Mouse (Mus musculus): ENCODE data around the gene Ung.
A peak's percentile ranks its signal among the peaks of the same experiment; 100 is the strongest.

Gene Ung

DNA sequence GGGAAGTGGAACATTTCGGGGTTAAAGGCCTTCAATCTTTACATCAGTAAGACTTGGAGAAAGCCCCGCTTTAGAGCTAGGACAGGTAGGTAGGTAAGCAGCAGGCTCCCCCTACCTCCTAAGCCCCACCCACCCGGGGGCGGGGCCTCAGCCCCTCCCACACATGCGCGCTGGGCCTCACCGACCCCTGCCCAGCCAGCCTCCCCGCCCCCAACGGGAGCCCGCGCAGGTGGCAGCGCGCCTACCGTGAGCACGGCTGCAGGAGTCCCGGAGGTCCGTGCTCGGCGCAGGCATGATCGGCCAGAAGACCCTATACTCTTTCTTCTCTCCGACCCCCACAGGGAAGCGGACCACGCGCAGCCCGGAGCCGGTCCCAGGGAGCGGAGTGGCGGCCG is at the start of gene Ung:
Gene Ung (plus strand): TSS at position 176 of the 395 bp plus-strand sequence.
- peak in 1 of 2 experiments; percentile 75 for DNase-seq (ENCODE audit: low spot score in 2 of 2)

DNA sequence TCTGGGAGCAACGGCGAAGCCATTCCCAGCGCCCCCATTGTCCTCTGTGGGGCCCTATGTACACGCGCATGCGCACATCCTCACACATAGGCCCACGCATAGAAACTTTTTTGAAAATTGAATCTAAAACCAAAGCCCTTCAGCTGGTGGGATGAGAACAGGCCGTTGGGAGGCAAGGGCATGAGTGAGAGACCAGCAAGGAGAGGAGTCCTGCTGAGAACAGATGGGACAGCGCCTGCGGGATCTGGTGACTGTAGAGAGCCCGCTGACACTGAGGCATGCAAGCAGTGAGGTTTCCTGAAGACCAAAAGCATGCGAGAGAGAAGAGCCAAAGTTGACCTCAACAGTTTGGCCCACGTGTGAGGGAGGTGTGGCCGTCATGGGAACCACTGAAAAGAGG is 44.7 kb upstream of the Ung start:
- DNase-seq (ENCODE audit: low spot score in 2 of 2): no peak

DNA sequence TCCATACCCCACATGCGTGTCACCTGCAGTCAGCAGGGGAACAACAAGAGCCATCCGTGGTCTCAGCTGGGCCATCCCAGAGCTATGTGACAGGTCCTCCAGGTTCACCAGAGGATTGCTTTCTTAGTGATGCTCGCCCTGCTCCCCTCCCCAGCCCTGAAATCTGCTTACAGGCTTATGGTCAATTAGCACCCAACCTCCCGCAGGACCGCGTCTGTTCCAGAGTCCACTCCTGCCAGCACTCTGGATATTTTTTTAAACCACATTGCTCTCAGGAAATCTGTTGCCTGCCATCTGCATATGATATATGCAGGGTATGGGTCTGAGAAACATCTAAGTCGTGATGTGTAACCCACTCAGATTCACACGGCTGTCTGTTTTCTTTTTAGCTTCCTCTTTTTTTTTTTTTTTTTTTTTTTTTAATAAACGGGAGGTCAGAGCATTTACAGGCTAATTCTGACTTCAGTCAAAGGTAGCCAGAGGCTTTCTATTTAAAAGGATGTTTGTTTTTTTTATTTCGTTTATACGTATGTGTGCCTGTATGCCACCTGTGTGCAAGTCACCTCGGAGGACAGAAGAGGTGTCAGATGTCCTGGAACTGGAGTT is 42.2 kb upstream of the Ung start:
- no peak for DNase-seq (ENCODE audit: low spot score in 2 of 2)

DNA sequence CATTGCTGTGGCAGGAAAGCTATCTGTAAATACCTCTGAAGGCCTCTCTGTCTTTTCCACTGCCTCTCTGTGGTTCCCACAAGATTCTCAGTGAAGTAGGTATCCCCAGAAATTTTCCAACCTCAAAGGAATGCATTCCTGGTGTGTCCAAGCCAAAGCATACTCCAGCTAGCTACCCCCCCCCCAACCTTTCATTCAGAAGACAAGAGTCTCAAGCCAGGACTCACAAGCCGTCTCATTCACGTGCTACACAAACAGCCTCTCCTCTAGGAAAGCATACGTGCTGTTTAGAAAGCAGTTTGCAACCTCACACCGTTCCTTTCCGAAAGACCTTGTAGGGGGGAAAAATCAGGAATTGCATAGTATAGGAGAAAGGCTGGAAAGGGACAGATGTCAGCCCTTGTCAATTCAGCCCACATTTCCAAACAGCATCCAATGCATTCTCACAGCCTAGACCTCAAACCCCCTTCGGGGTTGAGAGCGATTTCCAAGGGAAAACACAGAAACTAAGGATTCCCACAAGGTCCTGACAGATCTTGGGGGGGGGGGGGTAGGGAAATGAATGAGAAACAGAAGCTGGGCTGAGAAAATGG is 39.7 kb upstream of the Ung start:
- no peak for DNase-seq (ENCODE audit: low spot score in 2 of 2)

DNA sequence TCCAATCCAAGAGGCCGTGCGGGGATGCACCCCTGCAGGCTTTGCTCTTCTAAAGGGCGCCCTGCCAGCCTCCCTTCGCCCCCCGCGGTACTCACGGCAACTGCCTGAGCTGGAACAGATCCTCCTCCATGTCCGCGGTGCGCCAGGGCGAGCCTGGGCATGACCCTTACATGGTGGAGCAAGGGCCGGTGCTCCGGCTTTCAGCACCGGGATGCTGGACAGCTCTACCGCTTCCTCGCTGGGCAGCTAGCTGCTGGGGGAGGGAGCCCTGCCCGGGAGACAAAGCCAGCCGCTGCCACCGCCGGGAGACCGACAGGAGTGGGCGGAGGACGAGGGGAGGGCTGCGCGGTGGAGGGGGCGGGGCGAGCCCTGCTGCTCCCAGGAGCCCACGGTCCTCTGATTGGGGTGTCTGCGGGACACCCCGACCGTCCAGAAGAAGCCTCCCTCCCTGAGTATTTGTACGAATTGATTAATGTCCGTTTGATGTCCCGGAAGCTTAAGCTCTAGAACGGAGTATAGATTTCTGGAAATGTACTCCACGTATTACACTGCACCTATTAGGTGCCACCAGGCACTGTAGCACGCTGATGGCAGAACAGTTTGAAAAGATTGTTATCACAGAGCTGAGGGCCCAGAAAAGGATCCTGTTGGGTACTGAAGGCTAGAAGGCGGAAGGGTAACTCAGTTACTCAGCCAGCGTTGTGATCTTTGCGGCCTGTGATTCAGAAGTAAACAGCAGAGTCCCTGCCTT is 39.0 kb upstream of the Ung start, which contains the start of gene Svop:
Gene Svop (minus strand): TSS at position 514 of the 751 bp plus-strand sequence.
- peak; percentile 17 to 67 for DNase-seq (ENCODE audit: low spot score in 2 of 2)

DNA sequence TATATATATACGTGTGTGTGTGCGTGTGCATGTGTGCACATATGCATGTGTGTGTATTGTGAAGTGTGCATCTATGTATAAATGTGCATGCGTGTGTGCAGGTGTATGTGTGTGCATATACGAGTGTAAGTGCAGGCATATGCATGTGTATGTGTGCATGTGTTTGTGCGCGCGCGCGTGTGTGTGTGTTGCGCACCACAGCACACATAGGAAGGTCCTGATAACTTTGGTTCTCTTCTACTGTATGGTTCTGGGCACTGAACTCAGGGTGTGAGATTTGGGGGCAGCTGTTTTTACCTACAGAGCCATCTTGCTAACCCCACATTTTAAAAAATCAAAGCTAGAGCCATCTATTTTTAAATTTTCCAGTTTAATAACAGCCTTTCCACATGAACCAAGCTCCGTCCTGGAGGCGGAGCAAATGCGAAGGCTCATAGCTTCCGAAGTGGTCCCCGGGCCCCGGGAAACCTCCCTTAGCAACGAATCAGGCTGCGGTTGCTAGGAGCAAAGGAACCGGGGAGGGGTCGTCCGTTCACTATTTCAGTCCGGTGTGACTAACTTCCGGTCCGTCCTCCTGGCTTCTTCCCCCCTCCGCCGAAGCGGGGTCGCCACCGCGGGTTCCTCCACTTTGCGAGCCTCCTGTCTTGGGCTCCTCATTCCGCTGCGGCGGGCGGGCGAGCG is 30.3 kb upstream of the Ung start:
- peak; percentile 80 to 82 for DNase-seq (ENCODE audit: low spot score in 2 of 2)

DNA sequence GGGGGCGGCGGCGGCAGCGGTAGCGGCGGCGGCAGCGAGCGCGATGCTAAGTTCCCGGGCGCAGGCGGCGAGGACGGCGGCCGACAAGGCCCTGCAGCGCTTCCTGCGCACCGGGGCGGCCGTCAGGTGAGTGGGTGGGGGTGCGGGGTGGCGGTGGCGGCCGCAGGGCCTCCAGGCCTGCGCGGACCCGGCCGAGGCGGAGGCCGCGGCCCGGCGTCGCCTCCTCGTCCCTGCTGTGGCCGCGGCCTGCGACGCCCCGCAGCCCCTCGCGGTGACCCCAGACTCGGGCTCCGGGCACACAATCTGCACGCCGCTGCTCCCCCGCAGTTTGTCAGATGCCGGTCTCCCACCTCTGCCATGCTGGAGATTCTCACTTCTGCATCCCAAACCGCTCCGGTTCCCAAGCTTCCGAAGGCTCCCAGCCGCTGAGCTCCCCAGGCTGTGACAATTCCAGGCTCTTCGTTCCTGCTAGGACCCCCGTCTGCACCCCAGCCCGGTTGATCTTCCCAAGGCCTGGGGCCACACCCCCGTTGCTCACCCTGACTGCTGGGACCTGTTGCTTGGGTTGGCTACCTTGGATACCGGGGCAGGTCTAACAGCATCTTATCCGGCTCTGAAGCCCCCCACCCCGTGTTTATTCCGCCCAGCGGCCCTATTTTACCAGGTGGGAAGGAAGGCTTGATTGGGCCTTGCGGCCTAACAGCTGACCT is 29.6 kb upstream of the Ung start:
- DNase-seq (ENCODE audit: low spot score in 2 of 2): peak; percentile 15 to 24

DNA sequence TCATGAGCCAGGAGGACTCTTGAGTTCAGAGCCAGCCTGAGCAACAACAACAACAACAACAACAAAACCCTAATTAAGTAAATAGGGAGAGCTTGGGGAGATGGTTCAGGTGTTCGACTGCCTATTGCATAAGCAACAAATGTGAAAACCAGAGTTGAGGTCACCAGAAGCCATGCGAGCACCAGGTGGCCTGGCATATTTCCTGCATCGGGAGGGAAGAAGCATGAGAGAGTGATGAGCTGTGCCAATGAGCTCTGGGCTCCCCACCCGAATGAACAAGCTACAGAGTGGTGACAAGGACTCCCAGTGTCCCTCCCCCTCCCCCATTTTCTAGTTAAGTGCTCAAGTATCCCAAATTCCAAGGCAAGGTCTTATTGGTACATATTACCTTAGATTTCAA is 28.3 kb upstream of the Ung start:
- DNase-seq (ENCODE audit: low spot score in 2 of 2): no peak

DNA sequence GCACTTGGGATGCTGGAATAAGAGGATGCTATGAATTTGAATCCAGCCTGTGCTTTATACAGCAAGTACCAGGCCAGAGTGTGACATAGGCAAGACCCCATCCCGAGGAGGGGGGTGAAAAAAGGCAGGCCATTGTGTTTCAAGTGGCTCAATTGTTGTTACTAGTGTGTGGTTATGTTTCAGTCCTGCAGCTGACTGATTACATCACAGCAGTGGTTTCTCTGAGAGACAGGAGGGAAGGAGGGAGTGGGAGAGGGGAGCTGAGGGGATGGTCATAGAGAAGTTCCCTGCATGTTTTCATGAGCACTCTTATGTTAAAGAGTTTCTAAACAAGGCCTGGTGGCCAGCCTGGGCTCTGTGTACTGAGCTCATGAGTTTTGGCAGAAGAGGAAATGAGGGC is 27.4 kb upstream of the Ung start:
- no peak for DNase-seq (ENCODE audit: low spot score in 2 of 2)

DNA sequence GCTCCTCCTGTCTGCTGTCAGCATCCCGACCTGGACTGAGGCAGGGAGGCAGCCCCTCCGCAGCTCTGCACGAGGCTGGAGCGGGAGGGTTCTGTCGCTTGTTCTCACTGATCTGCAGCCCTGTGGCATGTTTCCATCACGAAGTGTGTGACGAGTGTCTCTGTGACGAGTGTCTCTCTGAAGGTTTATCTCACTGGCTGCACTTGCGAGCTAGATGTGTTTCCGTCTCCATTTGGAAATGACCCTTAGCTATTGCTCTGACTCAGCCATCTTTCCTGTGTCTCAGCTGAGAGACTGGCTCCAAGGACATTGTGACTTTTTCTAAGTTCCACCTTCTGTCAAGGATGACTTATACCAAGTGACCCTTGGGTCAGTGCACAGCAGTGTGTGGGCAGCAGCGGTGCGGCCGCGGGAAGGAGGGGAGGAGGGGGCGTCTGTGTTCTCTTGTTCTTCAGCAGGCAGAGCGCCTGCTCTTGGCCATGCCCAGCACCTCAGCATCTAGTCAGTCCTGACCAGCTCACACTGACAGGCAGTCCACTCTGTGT is 23.7 kb upstream of the Ung start:
- no peak for DNase-seq (ENCODE audit: low spot score in 2 of 2)

DNA sequence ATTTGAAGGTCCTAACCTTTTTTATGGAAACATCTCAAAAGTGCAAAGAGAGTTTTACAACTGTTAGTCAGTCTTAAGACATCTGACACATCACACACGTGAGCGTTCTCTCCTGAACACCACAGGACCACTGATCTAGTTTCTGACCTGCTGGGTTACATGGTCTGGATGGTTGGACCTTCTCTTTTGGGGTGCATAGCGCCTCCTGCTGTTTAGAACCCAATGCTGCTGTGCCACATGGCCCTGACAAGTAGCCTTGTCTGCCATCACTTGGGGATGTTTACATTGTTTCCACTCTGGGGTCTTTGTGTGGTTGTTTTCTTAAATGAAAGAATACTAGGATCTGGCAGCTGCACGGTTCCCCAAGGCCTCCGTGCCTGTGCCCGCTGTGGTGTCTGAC is 16.9 kb upstream of the Ung start:
- no peak for DNase-seq (ENCODE audit: low spot score in 2 of 2)

DNA sequence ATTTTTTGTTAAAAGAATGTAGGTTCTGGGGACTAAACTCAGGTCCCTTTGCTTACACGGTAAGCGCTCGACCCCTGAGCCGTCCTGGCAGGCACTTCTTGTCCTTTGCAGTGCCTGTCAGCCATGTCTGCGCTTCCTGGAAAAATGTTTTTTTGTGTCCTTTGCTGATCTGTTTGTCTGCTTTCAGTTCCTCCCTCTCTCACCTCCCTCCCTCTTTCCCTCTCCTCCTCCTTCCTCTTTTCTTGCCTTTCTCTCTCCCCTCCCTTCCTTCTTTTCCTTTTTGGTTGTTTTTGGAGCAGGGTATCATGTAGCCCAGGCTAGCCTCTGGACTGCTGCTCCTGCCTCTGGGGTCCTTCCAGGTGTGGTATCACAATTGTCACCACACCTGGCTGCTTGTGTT is 15.2 kb upstream of the Ung start:
- DNase-seq (ENCODE audit: low spot score in 2 of 2): no peak

DNA sequence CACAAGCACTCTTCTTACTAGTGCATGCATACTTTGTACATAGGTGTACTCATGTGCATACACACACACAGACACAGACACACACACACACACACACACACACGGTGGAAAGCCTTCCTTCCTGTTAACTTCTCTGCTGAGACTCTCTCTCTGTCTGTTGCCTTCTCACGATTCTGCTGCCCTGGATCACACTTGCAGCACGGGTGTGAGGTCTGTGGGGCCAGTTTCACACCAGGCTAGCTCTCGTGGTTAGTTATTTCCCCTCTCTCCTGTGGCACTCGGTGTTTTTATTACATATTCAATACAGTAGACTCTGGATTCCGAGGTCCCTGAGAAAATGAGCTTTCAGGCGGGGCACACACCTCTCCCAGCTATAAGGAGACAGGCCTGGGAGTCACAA is 13.6 kb upstream of the Ung start:
- no peak for DNase-seq (ENCODE audit: low spot score in 2 of 2)

DNA sequence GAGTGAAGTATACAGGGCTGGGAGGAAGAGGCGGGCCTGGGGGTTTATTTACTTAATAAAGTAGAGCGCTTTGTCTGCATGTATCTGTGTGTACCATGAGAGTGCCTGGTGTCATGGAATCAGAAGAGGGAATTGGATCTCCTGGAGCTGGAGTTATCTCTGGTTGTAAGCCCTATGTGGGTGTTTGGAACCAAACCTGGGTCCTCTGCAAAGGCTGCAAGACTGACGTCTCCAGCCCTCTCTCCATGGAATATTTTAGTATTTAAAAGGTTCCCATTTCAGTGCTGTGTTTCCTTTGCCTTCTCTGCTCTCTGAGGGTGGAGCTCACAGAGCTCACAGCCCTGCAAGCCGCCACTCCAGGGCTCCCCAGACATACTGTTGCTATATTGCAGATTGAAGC is 10.4 kb upstream of the Ung start:
- DNase-seq (ENCODE audit: low spot score in 2 of 2): no peak

DNA sequence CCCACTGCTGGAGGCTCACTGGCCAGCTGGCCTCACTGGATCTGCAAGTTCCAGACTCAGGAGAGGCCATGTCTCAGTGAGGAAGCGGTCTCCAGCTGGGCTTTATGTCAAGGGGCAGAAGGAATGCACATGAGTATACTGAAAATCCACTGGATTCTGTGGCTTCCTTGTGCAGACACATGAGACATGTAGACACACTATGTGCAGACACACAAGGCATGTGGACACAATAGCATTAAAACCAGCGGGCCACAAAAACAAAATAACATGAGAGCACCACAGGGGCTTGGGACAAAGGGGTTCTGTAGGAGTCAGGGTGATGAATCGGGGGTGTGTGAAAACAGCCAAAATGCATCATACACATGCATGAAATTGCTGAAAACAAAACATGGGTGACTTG is 4.2 kb upstream of the Ung start:
- no peak for DNase-seq (ENCODE audit: low spot score in 2 of 2)

DNA sequence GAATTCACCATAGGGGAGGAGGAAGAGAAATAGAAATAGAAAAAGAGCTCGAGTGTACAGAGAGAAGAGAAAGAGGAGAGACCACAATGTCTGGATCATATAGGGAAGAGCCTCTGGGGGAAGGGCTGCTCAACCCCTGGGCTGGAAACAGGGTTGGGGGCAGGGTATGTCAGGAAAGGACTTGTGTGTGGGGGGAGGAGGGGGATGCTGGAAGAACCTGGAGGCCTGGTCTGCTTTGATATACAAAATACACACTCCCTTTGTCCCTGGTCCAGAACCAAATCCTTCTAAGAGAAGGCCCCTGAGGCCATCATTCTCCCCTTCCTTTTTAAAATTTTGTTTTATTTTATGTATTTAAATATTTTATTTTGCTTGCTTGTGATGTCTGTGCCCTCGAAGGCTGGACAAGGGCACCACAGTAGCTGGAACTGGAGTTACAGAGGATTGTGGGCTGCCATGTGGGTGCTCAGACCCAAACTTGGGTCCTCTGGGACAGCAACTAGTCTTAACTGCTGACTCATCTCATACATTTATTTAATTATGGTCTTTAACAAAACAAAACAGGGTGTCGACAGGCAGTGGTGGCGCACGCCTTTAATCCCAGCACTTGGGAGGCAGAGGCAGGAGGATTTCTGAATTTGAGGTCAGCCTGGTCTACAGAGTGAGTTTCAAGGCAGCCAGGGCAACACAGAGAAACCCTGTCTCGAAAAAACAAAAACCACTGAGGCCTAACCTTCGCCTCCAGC is 3.5 kb upstream of the Ung start:
- DNase-seq (ENCODE audit: low spot score in 2 of 2): no peak

DNA sequence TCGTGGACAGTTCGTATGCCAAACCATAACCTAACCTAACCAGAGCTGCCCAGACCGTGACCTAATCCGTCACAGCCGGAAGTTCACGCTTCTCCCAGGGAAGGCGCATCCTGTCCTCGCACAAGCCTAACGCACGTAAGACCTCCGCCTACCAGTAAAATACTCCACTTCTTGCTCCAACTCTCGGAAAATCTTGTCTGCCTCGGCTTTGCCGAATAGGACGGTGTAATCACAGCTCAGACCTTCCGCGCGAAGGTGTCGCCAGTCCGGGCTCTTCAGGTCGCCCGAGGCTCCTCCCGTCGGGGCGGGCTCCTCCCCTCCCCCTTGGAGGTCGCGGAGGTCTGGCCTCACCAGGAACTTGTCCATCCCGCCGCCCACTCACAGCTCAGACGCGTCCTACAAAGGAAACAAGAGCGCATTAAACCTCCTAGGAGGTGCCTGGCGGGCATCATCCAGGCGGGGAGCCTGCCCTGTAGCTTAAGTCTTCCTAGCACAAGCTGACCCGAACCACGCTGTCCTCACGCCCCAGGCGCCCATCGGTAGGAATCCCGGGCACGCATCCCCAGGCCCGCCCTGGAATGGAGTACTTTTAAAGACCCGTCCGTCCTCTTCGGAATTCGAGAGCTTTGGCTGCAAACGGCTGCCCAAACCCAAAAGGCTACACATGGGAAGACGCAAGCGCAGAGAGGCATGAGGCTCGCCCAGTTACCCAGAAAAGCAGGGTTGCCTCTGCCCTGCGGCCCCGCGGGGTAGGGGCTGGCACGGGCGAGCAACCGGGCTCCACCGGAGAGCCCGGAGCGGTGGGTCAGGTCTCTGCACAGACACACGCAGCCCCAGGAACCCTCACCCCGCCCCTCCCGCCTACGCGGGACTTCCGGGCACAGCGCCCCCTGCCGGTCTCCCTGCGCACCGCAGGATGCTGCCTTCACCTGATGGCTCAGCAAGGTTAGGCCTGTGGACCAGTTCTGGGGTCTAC is 2.5 kb upstream of the Ung start, which contains the start of gene Alkbh2:
Gene Alkbh2 (minus strand): TSS at position 845 of the 976 bp plus-strand sequence.
- DNase-seq (ENCODE audit: low spot score in 2 of 2): peak; percentile 87 to 89

DNA sequence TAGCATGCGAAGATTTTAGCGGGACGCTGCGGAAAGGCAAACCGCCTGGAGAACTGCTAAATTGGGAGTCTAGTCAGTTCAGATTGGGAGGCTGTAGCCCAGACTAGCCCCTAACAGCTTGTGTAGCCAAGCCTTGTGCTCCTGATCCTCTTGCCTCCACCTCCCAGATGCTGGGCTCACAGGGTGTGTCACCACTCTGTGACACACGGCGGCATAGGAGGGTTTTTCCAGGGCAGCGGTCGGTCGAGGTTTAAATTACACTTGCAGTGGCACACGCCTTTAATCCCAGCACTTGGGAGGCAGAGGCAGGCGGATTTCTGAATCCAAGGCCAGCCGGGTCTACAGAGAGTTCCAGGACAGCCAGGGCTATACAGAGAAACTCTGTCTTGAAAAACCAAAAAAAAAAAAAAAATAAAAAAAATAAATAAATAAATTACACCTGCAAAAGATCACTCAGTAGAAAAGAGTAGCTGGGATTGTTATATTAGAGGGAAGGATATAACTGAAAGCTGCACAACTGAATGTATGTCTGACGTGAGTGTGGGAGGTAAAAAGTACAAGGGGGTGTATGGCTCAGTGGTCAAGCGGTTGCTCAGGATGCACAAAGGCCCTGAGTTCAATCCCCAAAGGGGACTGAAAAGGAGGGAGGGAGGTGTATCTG is 506 bp upstream of the Ung start:
- DNase-seq (ENCODE audit: low spot score in 2 of 2): no peak
